Mouse (Mus musculus): ENCODE measurements around the gene Rab43.

DNA sequence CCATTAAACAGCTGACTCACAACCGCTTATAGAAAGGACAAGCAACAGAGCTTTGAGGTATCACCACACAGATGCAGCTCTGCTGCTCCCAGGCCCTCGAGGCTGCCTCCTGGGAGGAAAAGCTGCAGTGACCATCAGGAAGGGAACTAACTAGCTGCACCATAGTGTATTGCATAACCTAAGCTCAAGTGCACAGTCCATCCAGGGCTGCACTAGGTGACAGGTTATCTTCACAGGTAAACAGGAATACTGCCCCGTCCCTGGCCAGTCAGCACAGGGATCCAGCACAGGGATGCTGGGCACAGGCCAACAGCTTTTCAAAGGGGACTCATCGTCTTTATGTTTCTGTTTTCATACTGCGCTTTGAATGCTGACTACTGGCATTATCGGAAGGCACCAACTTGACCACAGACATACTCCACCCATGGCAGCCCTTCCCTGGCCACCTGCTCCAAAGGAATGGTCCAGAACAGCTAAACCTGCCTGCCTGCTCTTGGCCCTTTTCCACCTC lies 2.3 kb downstream of the Rab43 start:
- no peak for TF ChIP-seq POLR2A (IDR thresholded peaks at IDR 0.05; ENCODE audit: borderline replicate concordance, low read depth, low read length)
- TF ChIP-seq CTCF (IDR thresholded peaks at IDR 0.05; ENCODE audit: low read depth, low read length), result no peak

Data from bone marrow macrophage, adult 2 months (primary cell).